8 mouse cellular contexts compared by ENCODE assay signal in genomic region chr19:46501401-46502068, GRCm38 (mm10). TPM values are rescaled to one million over a fixed set of nuclear protein-coding genes. Genes with fewer than 3 reads are reported as not detected.
A peak's percentile ranks its signal among the peaks of the same experiment; 100 is the strongest.
DNase-seq lines count a peak whose midpoint lies in the region; ATAC-seq and TF ChIP-seq lines count a peak whose summit lies in the region.

Gene Trim8, plus strand, starts transcription at chr19:46501702.

- no peak for ATAC-seq in embryonic facial prominence, embryonic 12.5 days (ENCODE audit: insufficient number of reproducible peaks, insufficient read depth, low FRiP score, low TSS enrichment)
- peak; percentile 16; the same call in 1 of the 2 replicates for ATAC-seq in limb, embryonic 14.5 days (ENCODE audit: low FRiP score, low read depth)
- no peak for ATAC-seq in midbrain, embryonic 15.5 days (replicated peaks)

- peak within 1 kb of the TSS; percentile 89 for H3K4me2 ChIP-seq in embryonic facial prominence, embryonic 12.5 days (replicated peaks)
- H3K4me2 ChIP-seq in limb, embryonic 14.5 days (replicated peaks; ENCODE audit: low read depth, low read length, severe bottlenecking) = peak within 1 kb of the TSS; percentile 97
- peak within 1 kb of the TSS; percentile 72 for H3K4me2 ChIP-seq in midbrain, embryonic 15.5 days

- no peaks in the 10 kb centered on the region for H3K27me3 ChIP-seq in embryonic facial prominence, embryonic 12.5 days
- no peaks in the 10 kb centered on the region for H3K27me3 ChIP-seq in limb, embryonic 14.5 days (ENCODE audit: control insufficient read depth, insufficient read depth, low read length)
- H3K27me3 ChIP-seq in midbrain, embryonic 15.5 days (replicated peaks) = no peaks in the 10 kb centered on the region

- H3K4me1 ChIP-seq in embryonic facial prominence, embryonic 12.5 days = peaks cover 33% of the 10 kb centered on the region
- H3K4me1 ChIP-seq in limb, embryonic 14.5 days (ENCODE audit: control insufficient read depth, insufficient read depth, low read length) = peaks cover 22% of the 10 kb centered on the region
- H3K4me1 ChIP-seq in midbrain, embryonic 15.5 days = peaks cover 34% of the 10 kb centered on the region

- no peaks in the 10 kb centered on the region for H3K9me3 ChIP-seq in embryonic facial prominence, embryonic 12.5 days
- no peaks in the 10 kb centered on the region for H3K9me3 ChIP-seq in limb, embryonic 14.5 days (ENCODE audit: control insufficient read depth, low read length)
- no peaks in the 10 kb centered on the region for H3K9me3 ChIP-seq in midbrain, embryonic 15.5 days

- H3K9ac ChIP-seq in embryonic facial prominence, embryonic 12.5 days = peak within 1 kb of the TSS; percentile 97
- peak within 1 kb of the TSS; percentile 85 for H3K9ac ChIP-seq in limb, embryonic 14.5 days (ENCODE audit: low read depth, low read length, severe bottlenecking)
- H3K9ac ChIP-seq in midbrain, embryonic 15.5 days = peak within 1 kb of the TSS; percentile 96

- H3K4me3 ChIP-seq in embryonic facial prominence, embryonic 12.5 days = peak within 1 kb of the TSS; percentile 92
- peak within 1 kb of the TSS; percentile 82 for H3K4me3 ChIP-seq in limb, embryonic 14.5 days (replicated peaks; ENCODE audit: low read length)
- H3K4me3 ChIP-seq in midbrain, embryonic 15.5 days = peak within 1 kb of the TSS; percentile 93

- DNase-seq in 3T3-L1 (ENCODE audit: low read depth, low spot score) = peak; percentile 91
- DNase-seq in adrenal gland, postnatal 14 days = peak; percentile 87
- DNase-seq in heart, adult 8-10 months (ENCODE audit: low spot score) = peak; percentile 85
- peak; percentile 82 to 83 for DNase-seq in kidney, adult 8-10 months
- DNase-seq in limb, embryonic 14.5 days (ENCODE audit: low spot score) = peak; percentile 58
- peak; percentile 74 to 80 for DNase-seq in spleen, postnatal 10 days (ENCODE audit: low spot score in 2 of 2)

- under 1% methylated on average over 59 of the region's 64 CpGs for whole genome bisulfite sequencing in embryonic facial prominence, embryonic 12.5 days
- 0% methylated on average over 40 of the region's 64 CpGs for WGBS in limb, embryonic 14.5 days
- under 1% methylated on average over 57 of the region's 64 CpGs for WGBS in midbrain, embryonic 15.5 days

- no peak for TF ChIP-seq POLR2A in limb, embryonic 14.5 days (IDR thresholded peaks at IDR 0.05; ENCODE audit: borderline replicate concordance, extremely low read depth, insufficient read depth, insufficient read length)

- H3K36me3 ChIP-seq in embryonic facial prominence, embryonic 12.5 days = peaks cover 17% of the 10 kb centered on the region
- H3K36me3 ChIP-seq in limb, embryonic 14.5 days (ENCODE audit: control insufficient read depth, insufficient read depth, low read length) = peaks cover 9% of the 10 kb centered on the region
- H3K36me3 ChIP-seq in midbrain, embryonic 15.5 days (replicated peaks) = no peaks in the 10 kb centered on the region

- H3K27ac ChIP-seq in embryonic facial prominence, embryonic 12.5 days = peak within 1 kb of the TSS; percentile 99
- peak within 1 kb of the TSS; percentile 98 for H3K27ac ChIP-seq in limb, embryonic 14.5 days (replicated peaks; ENCODE audit: low read depth, low read length)
- peak within 1 kb of the TSS; percentile 100 for H3K27ac ChIP-seq in midbrain, embryonic 15.5 days

RNA-seq across cellular contexts. Expression of gene Trim8, which starts in this region (rescaled TPM):
- 39.3 and 44.9 TPM in 2 replicates for total RNA-seq in adrenal gland, postnatal 14 days (2021)
- polyA plus RNA-seq in embryonic facial prominence, embryonic 12.5 days (2016; fragmentation: Nextera tagmentation; extraction: Ambion mirVana) = 22.4 and 23.5 TPM in 2 replicates
- 10 to 100 TPM; 31.5 to 38.8 (median 37.6) TPM for total RNA-seq in heart, adult 8-10 months (2022)
- 22.7 and 32.5 TPM in 2 replicates for polyA plus RNA-seq in limb, embryonic 14.5 days (2012; rRNA removed)
- polyA plus RNA-seq in limb, embryonic 14.5 days (2014; fragmentation: Nextera tagmentation; extraction: Ambion mirVana) = 21.5 and 23.1 TPM in 2 replicates
- 29.9 and 30.5 TPM in 2 replicates for polyA plus RNA-seq in midbrain, embryonic 15.5 days (2015; fragmentation: Nextera tagmentation; extraction: Ambion mirVana)
